Mouse (Mus musculus) T-helper 17 cell (primary cell): ENCODE results near the gene Fabp3.

Experiments
- in situ Hi-C, 2 experiments: fragments of 300-600 bp; cut with MboI, MseI; formaldehyde crosslinking; loops; 1 replicate in 1 of 2; 2 replicates in 1 of 2; pipeline ENCODE4 v1.15.1; 2025; ENCODE audit warnings: high pct_unique_total_duplicates in 2 of 2

Fabp3 gene

GRCm38 (mm10) chr4:130308231-130309081 lies at the start of gene Fabp3, which contains the start of gene Gm10570:
Fabp3 (plus strand) TSS chr4:130308595.
Gm10570 (minus strand) TSS chr4:130308674.
- in situ Hi-C loops = no loop called here

GRCm38 (mm10) chr4:130260406-130260805 lies 48.0 kb upstream of the Fabp3 start:
- in situ Hi-C loops = no loop called here

- in situ Hi-C loops = no loop called here
Measured at GRCm38 (mm10) chr4:130264131-130264530, 44.3 kb upstream of the Fabp3 start.

GRCm38 (mm10) chr4:130264698-130265349 lies 43.6 kb upstream of the Fabp3 start:
- in situ Hi-C loops = no loop called here

- in situ Hi-C loops = no loop called here
Measured at GRCm38 (mm10) chr4:130266601-130267000, 41.8 kb upstream of the Fabp3 start.

- in situ Hi-C loops = no loop called here
Measured at GRCm38 (mm10) chr4:130267069-130267468, 41.3 kb upstream of the Fabp3 start.

GRCm38 (mm10) chr4:130268736-130269135 lies 39.7 kb upstream of the Fabp3 start:
- in situ Hi-C loops = no loop called here

GRCm38 (mm10) chr4:130270089-130270488 lies 38.3 kb upstream of the Fabp3 start:
- in situ Hi-C loops = loop anchor here in 1 of 2 experiments (10.0 kb wide), 1 partner anchor 365 kb away; no protein-coding TSS in a partner anchor

- in situ Hi-C loops = loop anchor here in 1 of 2 experiments (10.0 kb wide), 1 partner anchor 364 kb away; no protein-coding TSS in a partner anchor
Measured at GRCm38 (mm10) chr4:130270611-130271347, 37.6 kb upstream of the Fabp3 start.

- in situ Hi-C loops = loop anchor here in 1 of 2 experiments (10.0 kb wide), 1 partner anchor 361 kb away; no protein-coding TSS in a partner anchor
Measured at GRCm38 (mm10) chr4:130273698-130274345, 34.6 kb upstream of the Fabp3 start.

GRCm38 (mm10) chr4:130274346-130275015 lies 33.9 kb upstream of the Fabp3 start:
- in situ Hi-C loops = loop anchor here in 1 of 2 experiments (10.0 kb wide), 1 partner anchor 360 kb away; no protein-coding TSS in a partner anchor

- in situ Hi-C loops = loop anchor here in 1 of 2 experiments (10.0 kb wide), 1 partner anchor 360 kb away; no protein-coding TSS in a partner anchor
Measured at GRCm38 (mm10) chr4:130275016-130275822, 33.2 kb upstream of the Fabp3 start.

- in situ Hi-C loops = loop anchor here in 1 of 2 experiments (10.0 kb wide), 1 partner anchor 359 kb away; no protein-coding TSS in a partner anchor
Measured at GRCm38 (mm10) chr4:130275823-130276105, 32.6 kb upstream of the Fabp3 start.

GRCm38 (mm10) chr4:130276573-130277176 lies 31.7 kb upstream of the Fabp3 start:
- in situ Hi-C loops = loop anchor here in 1 of 2 experiments (10.0 kb wide), 1 partner anchor 358 kb away; no protein-coding TSS in a partner anchor

GRCm38 (mm10) chr4:130279105-130279504 lies 29.3 kb upstream of the Fabp3 start, which contains the start of gene Serinc2:
Serinc2 (minus strand) TSS chr4:130279205.
- in situ Hi-C loops = loop anchor here in 1 of 2 experiments (10.0 kb wide), 1 partner anchor 356 kb away; no protein-coding TSS in a partner anchor

- in situ Hi-C loops = no loop called here
Measured at GRCm38 (mm10) chr4:130282856-130283255, 25.5 kb upstream of the Fabp3 start.

- in situ Hi-C loops = no loop called here
Measured at GRCm38 (mm10) chr4:130283826-130284225, 24.6 kb upstream of the Fabp3 start.

- in situ Hi-C loops = no loop called here
Measured at GRCm38 (mm10) chr4:130286531-130286930, 21.9 kb upstream of the Fabp3 start.

GRCm38 (mm10) chr4:130289824-130290223 lies 18.6 kb upstream of the Fabp3 start:
- in situ Hi-C loops = loop anchor here in 1 of 2 experiments (10.0 kb wide), 1 partner anchor 245 kb away; no protein-coding TSS in a partner anchor
